In the genomic region with DNA sequence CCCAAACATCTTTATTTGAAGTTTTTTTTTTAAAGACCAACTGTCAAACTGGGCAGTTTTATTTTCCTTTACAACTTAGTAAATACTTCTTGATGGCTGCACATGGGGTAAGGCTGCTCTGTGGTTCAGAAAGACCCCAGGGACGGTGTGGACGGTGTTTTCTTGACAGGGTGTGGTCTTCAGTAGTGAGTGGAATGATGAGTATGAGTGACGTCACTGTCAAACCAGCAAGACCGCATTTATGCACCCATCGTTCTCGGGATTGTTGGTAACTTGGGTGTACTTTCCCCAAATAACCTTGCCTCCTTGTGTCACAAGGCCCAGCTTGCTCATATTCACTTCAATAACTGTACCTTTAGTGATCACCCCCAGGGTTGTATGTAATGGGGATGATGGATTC, we compare ENCODE assay signal across 47 mouse cellular contexts. TPM values are rescaled to one million over a fixed set of nuclear protein-coding genes. Genes with fewer than 3 reads are reported as not detected.
"Had no signal": no experiment of that assay in that cellular context is flagged by ENCODE, and none has a peak within 500 bp of the region (broad histone marks: within the 10 kb centered on the region; RNA-seq: fewer than 3 reads in every experiment).

No protein-coding gene starts in this region.

- DNase-seq: heart, postnatal 10 days; heart, postnatal 14 days; heart, postnatal 36 days; heart, postnatal 4 days; kidney, adult 11 months; kidney, adult 18-20 months; kidney, adult 2 months; kidney, adult 8-10 months; kidney, adult 9 months; kidney, postnatal 10 days; kidney, postnatal 14 days; kidney, postnatal 25 days; kidney, postnatal 36 days; kidney, postnatal 4 days; layer of hippocampus, adult 9-11 months; layer of hippocampus, postnatal 36 days had no signal

- ATAC-seq: hindbrain, embryonic 16.5 days; hindbrain, postnatal 0 days; inflammation-experienced regulatory T-cells, adult 6 months; intestine, embryonic 15.5 days; intestine, embryonic 16.5 days; intestine, postnatal 0 days had no signal

- H3K9me3 ChIP-seq: heart, embryonic 12.5 days; heart, embryonic 13.5 days; hindbrain, embryonic 10.5 days; hindbrain, embryonic 12.5 days; hindbrain, embryonic 13.5 days; intestine, embryonic 15.5 days; kidney, embryonic 15.5 days had no signal

- H3K4me3 ChIP-seq: heart, embryonic 12.5 days; heart, embryonic 13.5 days; heart, embryonic 15.5 days; hindbrain, embryonic 10.5 days; hindbrain, embryonic 12.5 days; hindbrain, embryonic 13.5 days; hindbrain, embryonic 15.5 days; intestine, embryonic 15.5 days; kidney, embryonic 15.5 days; layer of hippocampus, adult 2 months; left cerebral cortex, adult 2 months had no signal

- H3K27me3 ChIP-seq: heart, embryonic 12.5 days; heart, embryonic 13.5 days; heart, embryonic 15.5 days; hindbrain, embryonic 12.5 days; hindbrain, embryonic 13.5 days; hindbrain, embryonic 15.5 days; intestine, embryonic 15.5 days; kidney, embryonic 15.5 days had no signal

- H3K4me2 ChIP-seq: heart, embryonic 12.5 days; heart, embryonic 13.5 days; heart, embryonic 15.5 days; hindbrain, embryonic 12.5 days; hindbrain, embryonic 13.5 days; hindbrain, embryonic 14.5 days; hindbrain, embryonic 15.5 days; intestine, embryonic 15.5 days; kidney, embryonic 15.5 days had no signal

- H3K9ac ChIP-seq: heart, embryonic 12.5 days; heart, embryonic 13.5 days; heart, embryonic 15.5 days; hindbrain, embryonic 12.5 days; hindbrain, embryonic 13.5 days; hindbrain, embryonic 14.5 days; hindbrain, embryonic 15.5 days; intestine, embryonic 15.5 days; kidney, embryonic 15.5 days had no signal

- H3K4me1 ChIP-seq: heart, embryonic 12.5 days; heart, embryonic 13.5 days; heart, embryonic 15.5 days; hindbrain, embryonic 10.5 days; hindbrain, embryonic 12.5 days; hindbrain, embryonic 13.5 days; hindbrain, embryonic 15.5 days; intestine, embryonic 15.5 days; kidney, embryonic 15.5 days had no signal

- H3K36me3 ChIP-seq: heart, embryonic 12.5 days; heart, embryonic 13.5 days; heart, embryonic 15.5 days; hindbrain, embryonic 10.5 days; hindbrain, embryonic 12.5 days; hindbrain, embryonic 13.5 days; hindbrain, embryonic 15.5 days; intestine, embryonic 15.5 days; kidney, embryonic 15.5 days had no signal

- H3K27ac ChIP-seq: heart, embryonic 13.5 days; heart, embryonic 15.5 days; hindbrain, embryonic 10.5 days; hindbrain, embryonic 12.5 days; hindbrain, embryonic 13.5 days; hindbrain, embryonic 14.5 days; hindbrain, embryonic 15.5 days; hindbrain, postnatal 0 days; intestine, embryonic 15.5 days; kidney, embryonic 15.5 days; kidney, postnatal 0 days; layer of hippocampus, adult 2 months; left cerebral cortex, adult 2 months had no signal

RNA-seq across cellular contexts. Expression of a gene that starts 9.3 kb away (rescaled TPM):
- total RNA-seq: heart, postnatal 10 days; heart, postnatal 14 days; heart, postnatal 25 days; heart, postnatal 36 days; heart, postnatal 4 days; hematopoietic stem cell, adult 5-6 weeks; hindbrain, postnatal 0 days; layer of hippocampus, adult 18-20 months; layer of hippocampus, adult 8-10 months; layer of hippocampus, postnatal 10 days; layer of hippocampus, postnatal 14 days; layer of hippocampus, postnatal 25 days; layer of hippocampus, postnatal 36 days; left cerebral cortex, adult 18-20 months had no signal
- polyA plus RNA-seq: heart, embryonic 12.5 days; heart, embryonic 13.5 days; heart, embryonic 14.5 days; heart, embryonic 15.5 days; heart, postnatal 0 days; hindbrain, embryonic 10.5 days; hindbrain, embryonic 11.5 days; hindbrain, embryonic 12.5 days; hindbrain, embryonic 13.5 days; hindbrain, embryonic 14.5 days; hindbrain, embryonic 15.5 days; hindbrain, embryonic 16.5 days; hindbrain, postnatal 0 days; inflammation-experienced regulatory T-cells, adult 6 months; intestine, embryonic 14.5 days; intestine, embryonic 15.5 days; kidney, embryonic 14.5 days had no signal
